Mouse (Mus musculus) heart, postnatal 0 days (tissue): ENCODE measurements around the gene Mynn.

ENCODE experiments used
- CTCF ChIP-seq: IDR thresholded peaks from 2 replicates; pipeline ENCODE4 v1.5.1; 2016; ENCODE audit warnings: antibody characterized with exemption, control low read depth, low read depth
- EP300 ChIP-seq: IDR thresholded peaks from 2 replicates; pipeline ENCODE4 v1.6.1; 2016; ENCODE audit warnings: antibody characterized with exemption, low read depth

DNA sequence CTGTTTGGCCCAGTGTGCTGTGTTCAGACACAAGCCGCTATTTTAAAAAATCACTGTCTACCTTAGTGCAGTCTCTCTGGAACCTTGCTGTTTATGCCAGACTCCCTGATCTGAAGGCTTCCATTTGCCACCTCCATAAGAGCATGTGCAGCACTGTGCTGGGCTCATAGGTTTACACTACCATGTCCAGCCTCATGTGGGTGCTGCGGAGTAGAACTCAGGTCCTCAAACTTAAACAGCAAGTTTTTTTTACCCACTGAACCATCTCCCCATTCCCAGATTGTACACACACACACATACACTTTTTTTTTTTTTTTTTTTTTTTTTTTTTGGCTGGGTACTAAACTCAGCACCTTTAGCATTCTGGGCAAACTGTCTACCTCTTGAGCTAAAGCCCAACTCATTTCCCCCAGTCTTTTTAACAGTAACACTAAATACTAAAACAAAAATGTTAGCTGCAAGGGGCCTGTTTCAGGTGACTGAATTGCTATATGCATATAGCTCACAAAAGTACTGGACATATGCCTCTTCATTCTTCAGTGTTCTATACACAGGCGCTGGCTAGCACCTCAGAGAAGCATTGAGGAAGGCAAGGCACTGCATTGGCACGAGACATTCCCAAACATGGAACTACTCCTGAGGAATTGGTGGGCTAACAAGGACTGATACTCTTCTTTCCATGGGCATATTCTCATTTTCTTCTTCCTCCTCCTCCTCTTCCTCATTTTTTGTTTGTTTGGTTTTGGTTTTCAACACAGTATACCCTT, 8.0 kb upstream of the Mynn start:
- peak; percentile 15; the same call in 1 of the 2 replicates for TF ChIP-seq CTCF
- no peak for TF ChIP-seq EP300
